Mouse (Mus musculus): Measurements from ENCODE around the gene Olfr1466. TPM values are rescaled to one million over a fixed set of nuclear protein-coding genes. Genes with fewer than 3 reads are reported as not detected.

Olfr1466 gene
- not detected for total RNA-seq (2023)

DNA sequence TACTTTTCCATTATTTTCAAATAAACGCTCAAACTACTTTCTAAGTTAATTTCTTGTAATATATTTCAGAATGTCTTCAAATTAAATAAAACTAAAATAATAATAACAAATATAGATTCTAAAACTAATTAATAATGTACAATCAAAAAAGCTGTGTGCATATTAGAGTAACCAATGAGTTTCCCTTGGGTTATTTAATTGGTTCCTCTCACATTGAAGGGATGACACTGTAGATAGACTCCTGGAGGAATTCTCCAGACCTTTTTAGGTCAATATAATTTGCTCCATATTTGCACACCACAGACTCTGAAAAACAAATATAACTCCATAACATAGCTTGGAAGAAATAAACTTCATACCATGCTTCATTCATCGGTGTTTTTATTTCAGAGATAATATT, at the start of gene Olfr1466:
Gene Olfr1466, plus strand, starts transcription at position 301 of the 400 bp plus-strand sequence.

DNA sequence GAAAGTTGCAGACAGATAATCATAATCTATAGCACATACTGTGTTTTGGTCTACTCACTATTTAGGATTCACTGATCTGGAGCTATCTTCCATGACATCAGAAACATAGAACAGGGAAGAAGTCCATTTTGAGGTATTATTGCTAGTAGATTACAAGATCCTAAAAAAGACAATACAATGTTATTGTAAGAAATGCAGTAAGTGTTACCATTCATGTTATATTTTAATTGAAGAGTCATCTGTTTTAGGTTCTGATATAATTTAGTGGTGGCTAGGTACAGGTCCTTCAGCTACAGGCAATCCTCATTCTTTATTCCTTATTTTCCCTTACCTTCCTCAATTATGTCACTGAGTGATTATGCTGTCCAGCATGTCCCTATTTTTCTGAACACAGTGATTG, 23.2 kb upstream of the Olfr1466 start, which contains the start of gene Olfr1465:
Gene Olfr1465, minus strand, starts transcription at position 101 of the 400 bp plus-strand sequence.

DNA sequence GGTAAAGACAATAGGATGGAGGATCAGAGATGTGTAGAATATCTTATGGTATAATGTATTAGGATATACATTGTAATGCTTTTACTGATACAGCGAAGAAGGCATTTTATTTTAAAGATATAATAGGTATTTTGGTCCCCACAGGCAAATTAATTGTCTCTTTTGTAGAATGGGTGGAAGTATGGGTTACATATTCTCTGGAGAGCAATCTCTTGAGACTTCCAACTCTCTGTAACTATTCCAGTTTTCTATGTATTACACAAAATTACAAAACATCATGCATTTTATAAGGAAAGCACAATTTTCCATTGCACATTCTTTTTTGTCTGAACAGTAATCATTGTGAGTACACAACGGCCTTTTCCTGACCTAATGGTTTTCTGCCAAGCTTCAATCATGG, 23.3 kb downstream of the Olfr1466 start, which contains the start of gene Olfr1467:
Gene Olfr1467, plus strand, starts transcription at position 301 of the 400 bp plus-strand sequence.

Other genes starting within 250 kb of the Olfr1466 start
- gene Olfr1457, start 241.0 kb upstream of the Olfr1466 start, total RNA-seq (2023), result not detected
- not detected for gene Olfr1458, start 232.1 kb upstream of the Olfr1466 start, total RNA-seq (2023)
- gene Olfr1459, start 189.3 kb upstream of the Olfr1466 start, total RNA-seq (2023), result under 1 TPM in 1 of 2 experiments, not detected in 1; 0.12 TPM
- gene Olfr1461, start 175.9 kb upstream of the Olfr1466 start, total RNA-seq (2023), result not detected
- not detected for gene Olfr1462, start 153.1 kb upstream of the Olfr1466 start, total RNA-seq (2023)
- not detected for gene Olfr1463, start 107.5 kb upstream of the Olfr1466 start, total RNA-seq (2023)
- gene Olfr1465, start 23.3 kb upstream of the Olfr1466 start, total RNA-seq (2023), result not detected
- gene Olfr1467, start 23.4 kb downstream of the Olfr1466 start, total RNA-seq (2023), result not detected
- not detected for gene Olfr1469, start 69.0 kb downstream of the Olfr1466 start, total RNA-seq (2023)
- not detected for gene Olfr1471, start 104.5 kb downstream of the Olfr1466 start, total RNA-seq (2023)
- gene Olfr1472, start 117.2 kb downstream of the Olfr1466 start, total RNA-seq (2023), result not detected
- not detected for gene Olfr1474, start 130.7 kb downstream of the Olfr1466 start, total RNA-seq (2023)
- gene Olfr1475, start 141.3 kb downstream of the Olfr1466 start, total RNA-seq (2023), result not detected
- gene Olfr1477, start 161.7 kb downstream of the Olfr1466 start, total RNA-seq (2023), result not detected
- gene Olfr1480, start 189.1 kb downstream of the Olfr1466 start, total RNA-seq (2023), result not detected
- not detected for gene Olfr1484, start 244.6 kb downstream of the Olfr1466 start, total RNA-seq (2023)